In the genomic region with DNA sequence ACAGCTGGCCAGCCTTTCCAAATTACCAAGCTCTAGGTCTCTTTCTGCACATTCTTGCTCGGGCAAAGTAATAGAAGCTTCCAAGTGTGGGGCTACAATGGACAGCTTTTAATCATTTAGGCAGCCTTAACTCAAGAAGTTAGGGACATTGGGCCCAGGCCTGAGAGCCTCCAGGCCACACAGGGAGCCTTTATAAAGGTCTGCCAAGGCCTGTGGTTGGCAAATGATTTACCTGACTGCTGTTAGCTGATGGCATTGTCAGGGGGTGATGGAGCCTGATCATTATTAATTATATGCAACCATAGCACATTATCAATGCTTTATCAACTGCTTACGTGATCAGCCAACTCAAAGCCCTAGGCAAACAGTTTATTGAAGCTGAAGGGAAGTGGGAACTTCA, we compare ENCODE assay signal across 13 mouse cellular contexts. TPM values are rescaled to one million over a fixed set of nuclear protein-coding genes. Genes with fewer than 3 reads are reported as not detected.
DNase-seq lines count a peak whose midpoint lies in the region; ATAC-seq and TF ChIP-seq lines count a peak whose summit lies in the region.
"Had no signal": no experiment of that assay in that cellular context is flagged by ENCODE, and none has a peak within 500 bp of the region (broad histone marks: within the 10 kb centered on the region; RNA-seq: fewer than 3 reads in every experiment).

No protein-coding gene starts in this region.

- H3K4me1 ChIP-seq in embryonic facial prominence, embryonic 12.5 days = peaks cover 49% of the 10 kb centered on the region
- peaks cover 74% of the 10 kb centered on the region for H3K4me1 ChIP-seq in embryonic facial prominence, embryonic 10.5 days
- peaks cover 66% of the 10 kb centered on the region for H3K4me1 ChIP-seq in lung, embryonic 14.5 days (ENCODE audit: insufficient read depth)
- H3K4me1 ChIP-seq in stomach, embryonic 15.5 days = peaks cover 70% of the 10 kb centered on the region
- no peaks in the 10 kb centered on the region for H3K4me1 ChIP-seq in midbrain, postnatal 0 days (ENCODE audit: insufficient read depth, low read length)

- ATAC-seq in embryonic facial prominence, embryonic 12.5 days (ENCODE audit: insufficient number of reproducible peaks, insufficient read depth, low FRiP score, low TSS enrichment) = no peak
- ATAC-seq in lung, embryonic 14.5 days (ENCODE audit: insufficient read depth) = no peak
- ATAC-seq in stomach, embryonic 15.5 days (ENCODE audit: insufficient read depth, low FRiP score, low read depth) = no peak
- ATAC-seq in midbrain, postnatal 0 days (ENCODE audit: low FRiP score) = no peak

- H3K36me3 ChIP-seq in embryonic facial prominence, embryonic 12.5 days = 0 out of 2 replicates have a peak, but pooled peaks cover 4% of the 10 kb centered on the region
- H3K36me3 ChIP-seq in embryonic facial prominence, embryonic 10.5 days (replicated peaks) = 0 out of 2 replicates have a peak, but pooled peaks cover 2% of the 10 kb centered on the region
- no peaks in the 10 kb centered on the region for H3K36me3 ChIP-seq in lung, embryonic 14.5 days (ENCODE audit: insufficient read depth)
- H3K36me3 ChIP-seq in stomach, embryonic 15.5 days = no peaks in the 10 kb centered on the region
- H3K36me3 ChIP-seq in midbrain, postnatal 0 days (ENCODE audit: insufficient read depth, low read length) = no peaks in the 10 kb centered on the region
- H3K36me3 ChIP-seq: hindbrain, embryonic 12.5 days had no signal

- H3K4me3 ChIP-seq in embryonic facial prominence, embryonic 12.5 days = no peak overlapping the region
- no peak overlapping the region for H3K4me3 ChIP-seq in embryonic facial prominence, embryonic 10.5 days
- no peak overlapping the region for H3K4me3 ChIP-seq in lung, embryonic 14.5 days (ENCODE audit: low read depth, low read length)
- H3K4me3 ChIP-seq in stomach, embryonic 15.5 days (replicated peaks) = no peak overlapping the region
- no peak overlapping the region for H3K4me3 ChIP-seq in midbrain, postnatal 0 days (ENCODE audit: low read depth, low read length)
- H3K4me3 ChIP-seq: hindbrain, embryonic 12.5 days; left cerebral cortex, adult 2 months had no signal

- no peak overlapping the region for H3K4me2 ChIP-seq in embryonic facial prominence, embryonic 12.5 days (replicated peaks)
- no peak overlapping the region for H3K4me2 ChIP-seq in lung, embryonic 14.5 days
- no peak overlapping the region for H3K4me2 ChIP-seq in stomach, embryonic 15.5 days
- no peak overlapping the region for H3K4me2 ChIP-seq in midbrain, postnatal 0 days (ENCODE audit: low read depth, low read length, poor library complexity, severe bottlenecking)
- H3K4me2 ChIP-seq: hindbrain, embryonic 12.5 days; midbrain, embryonic 11.5 days had no signal

- H3K9ac ChIP-seq in embryonic facial prominence, embryonic 12.5 days = no peak overlapping the region
- no peak overlapping the region for H3K9ac ChIP-seq in lung, embryonic 14.5 days
- H3K9ac ChIP-seq in stomach, embryonic 15.5 days = no peak overlapping the region
- no peak overlapping the region for H3K9ac ChIP-seq in midbrain, postnatal 0 days (replicated peaks; ENCODE audit: low read length, poor library complexity, severe bottlenecking)
- H3K9ac ChIP-seq: hindbrain, embryonic 12.5 days had no signal

- DNase-seq in embryonic facial prominence, embryonic 10.5 days (ENCODE audit: low spot score) = no peak
- DNase-seq in lung, embryonic 14.5 days = no peak
- DNase-seq in lung, postnatal 25 days (ENCODE audit: low spot score) = no peak
- DNase-seq in kidney, postnatal 10 days = peak; percentile 52
- DNase-seq in midbrain, postnatal 0 days (ENCODE audit: low spot score) = no peak
- DNase-seq in frontal cortex, postnatal 36 days (ENCODE audit: low spot score in 2 of 2) = no peak
- DNase-seq: embryo, embryonic 11 days; thymus, postnatal 25 days had no signal

- WGBS in embryonic facial prominence, embryonic 12.5 days = 60% methylated on average over 2 of the region's 2 CpGs
- 68% methylated on average over 2 of the region's 2 CpGs for WGBS in embryonic facial prominence, embryonic 10.5 days
- 50% methylated on average over 2 of the region's 2 CpGs for WGBS in lung, embryonic 14.5 days
- WGBS in stomach, embryonic 15.5 days = 49% methylated on average over 2 of the region's 2 CpGs
- 70% methylated on average over 2 of the region's 2 CpGs for WGBS in midbrain, postnatal 0 days

- TF ChIP-seq CTCF in lung, embryonic 14.5 days (IDR thresholded peaks at IDR 0.05; ENCODE audit: low read depth) = no peak
- TF ChIP-seq CTCF in midbrain, postnatal 0 days (IDR thresholded peaks at IDR 0.05) = no peak

- H3K27me3 ChIP-seq in embryonic facial prominence, embryonic 12.5 days = no peaks in the 10 kb centered on the region
- no peaks in the 10 kb centered on the region for H3K27me3 ChIP-seq in embryonic facial prominence, embryonic 10.5 days (replicated peaks; ENCODE audit: low read depth, poor library complexity, severe bottlenecking)
- H3K27me3 ChIP-seq in lung, embryonic 14.5 days (ENCODE audit: insufficient read depth, low read length) = no peaks in the 10 kb centered on the region
- H3K27me3 ChIP-seq in stomach, embryonic 15.5 days (replicated peaks) = no peaks in the 10 kb centered on the region
- no peaks in the 10 kb centered on the region for H3K27me3 ChIP-seq in midbrain, postnatal 0 days (ENCODE audit: insufficient read depth, low read length)
- H3K27me3 ChIP-seq: hindbrain, embryonic 12.5 days had no signal

- no peaks in the 10 kb centered on the region for H3K9me3 ChIP-seq in embryonic facial prominence, embryonic 12.5 days
- H3K9me3 ChIP-seq in embryonic facial prominence, embryonic 10.5 days = no peaks in the 10 kb centered on the region
- H3K9me3 ChIP-seq in lung, embryonic 14.5 days (ENCODE audit: low read depth, low read length) = no peaks in the 10 kb centered on the region
- no peaks in the 10 kb centered on the region for H3K9me3 ChIP-seq in stomach, embryonic 15.5 days
- H3K9me3 ChIP-seq in midbrain, postnatal 0 days (ENCODE audit: low read length) = no peaks in the 10 kb centered on the region
- H3K9me3 ChIP-seq: hindbrain, embryonic 12.5 days had no signal

- H3K27ac ChIP-seq in embryonic facial prominence, embryonic 12.5 days = 0 out of 2 replicates have a peak overlapping the region, but pooled peaks have one; percentile 38
- H3K27ac ChIP-seq in embryonic facial prominence, embryonic 10.5 days (replicated peaks) = no peak overlapping the region
- H3K27ac ChIP-seq in lung, embryonic 14.5 days (ENCODE audit: low read depth) = peak overlapping the region; percentile 77; the same call in 1 of the 2 replicates
- peak overlapping the region; percentile 80 for H3K27ac ChIP-seq in stomach, embryonic 15.5 days
- no peak overlapping the region for H3K27ac ChIP-seq in midbrain, postnatal 0 days (ENCODE audit: low read depth, low read length)
- H3K27ac ChIP-seq: hindbrain, embryonic 12.5 days had no signal

RNA-seq across cellular contexts. Expression of a gene that starts 33.2 kb away (rescaled TPM):
- polyA plus RNA-seq in embryonic facial prominence, embryonic 12.5 days (2016; fragmentation: Nextera tagmentation; extraction: Ambion mirVana) = 10.7 and 11.6 TPM in 2 replicates
- polyA plus RNA-seq in embryonic facial prominence, embryonic 10.5 days (2016; fragmentation: Nextera tagmentation; extraction: Ambion mirVana) = 4.2 and 5.4 TPM in 2 replicates
- 6.8 and 7.0 TPM in 2 replicates for polyA plus RNA-seq in lung, embryonic 14.5 days (2014; fragmentation: Nextera tagmentation; extraction: Ambion mirVana)
- polyA plus RNA-seq in stomach, embryonic 15.5 days (2015; fragmentation: Nextera tagmentation; extraction: Ambion mirVana) = 7.7 and 10.0 TPM in 2 replicates
- 5.8 and 6.1 TPM in 2 replicates for total RNA-seq in midbrain, postnatal 0 days (2014; rRNA removed)
- 4.2 and 4.3 TPM in 2 replicates for polyA plus RNA-seq in midbrain, postnatal 0 days (2015; fragmentation: Nextera tagmentation; extraction: Ambion mirVana)

Comparison
In these comparisons a context has a peak if more than half of its experiments do, and no peak if none do; other contexts are left out.
1. H3K27ac ChIP-seq: peak in embryonic facial prominence, embryonic 12.5 days (single experiment), lung, embryonic 14.5 days (single experiment) and stomach, embryonic 15.5 days (single experiment); none in embryonic facial prominence, embryonic 10.5 days (single experiment) and midbrain, postnatal 0 days (single experiment).